Mouse (Mus musculus) C2C12 (cell line): Measurements from ENCODE around the gene Rapsn.

Experiments used
- CEBPB ChIP-seq: IDR thresholded peaks from one replicate; pipeline ENCODE4 v1.6.1; 2011; ENCODE audit warnings: low read depth, mild to moderate bottlenecking, control low read depth, moderate library complexity
- CTCF ChIP-seq: IDR thresholded peaks from one replicate; pipeline ENCODE4 v1.5.1; 2011; ENCODE audit not compliant: control insufficient read depth, insufficient read depth, insufficient read length
- MAX ChIP-seq: IDR thresholded peaks from one replicate; pipeline ENCODE4 v1.6.1; 2011; ENCODE audit warnings: mild to moderate bottlenecking, control low read depth
- MYOD1 ChIP-seq: IDR thresholded peaks from one replicate; pipeline ENCODE4 v1.6.1; 2011; ENCODE audit warnings: low read depth; ENCODE audit not compliant: control insufficient read depth, insufficient read length
- USF1 ChIP-seq: IDR thresholded peaks from one replicate; pipeline ENCODE4 v1.6.1; 2011; ENCODE audit warnings: low read depth, mild to moderate bottlenecking, control low read depth, moderate library complexity

DNA sequence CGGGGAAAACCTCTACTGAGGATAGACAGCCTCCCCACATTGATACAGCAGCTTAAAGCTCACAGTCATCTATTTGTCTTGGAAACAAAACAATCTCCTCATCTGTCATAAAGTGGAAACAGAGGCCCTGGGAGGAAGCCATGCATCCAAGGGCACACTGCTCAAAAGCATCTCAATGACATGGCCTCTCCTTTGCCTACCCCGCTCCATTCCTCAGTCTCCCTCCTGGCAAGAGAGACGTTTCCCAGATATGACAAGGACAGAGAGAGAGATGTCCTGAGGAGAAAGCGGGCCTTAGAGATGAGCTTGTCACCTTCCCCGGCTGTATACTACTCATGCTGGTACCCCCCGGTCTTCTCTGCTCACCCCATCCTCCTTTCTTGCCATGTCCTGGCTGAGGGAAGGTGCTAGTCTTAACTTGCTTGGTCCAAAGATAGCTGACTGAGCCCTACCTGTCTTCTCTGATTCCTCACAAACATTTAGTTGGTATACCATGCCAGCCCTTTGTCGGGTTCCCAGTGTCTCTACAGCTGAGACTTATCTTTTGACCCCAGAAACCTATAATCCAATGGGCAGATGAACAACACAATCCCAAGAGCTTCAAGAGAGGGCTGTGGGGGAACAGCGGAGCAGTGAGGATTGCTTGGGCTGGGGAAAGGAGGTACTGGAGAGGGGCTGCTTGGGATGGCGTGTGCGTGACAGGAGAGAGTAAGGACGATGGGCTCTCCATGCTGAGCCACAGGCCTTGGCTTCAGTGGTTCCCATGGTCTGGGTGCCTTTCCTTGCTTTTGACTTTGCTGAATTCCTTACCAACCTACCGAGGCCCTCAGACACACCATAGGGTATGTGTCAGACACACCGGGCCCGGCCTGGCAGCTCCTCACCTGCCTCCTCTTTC, 50.3 kb downstream of the Rapsn start:
- no peak for TF ChIP-seq CTCF
- no peak for TF ChIP-seq USF1
- TF ChIP-seq MYOD1: no peak
- no peak for TF ChIP-seq MAX
- no peak for TF ChIP-seq CEBPB
